Mouse (Mus musculus): ENCODE results near the gene Olfr458.

DNA sequence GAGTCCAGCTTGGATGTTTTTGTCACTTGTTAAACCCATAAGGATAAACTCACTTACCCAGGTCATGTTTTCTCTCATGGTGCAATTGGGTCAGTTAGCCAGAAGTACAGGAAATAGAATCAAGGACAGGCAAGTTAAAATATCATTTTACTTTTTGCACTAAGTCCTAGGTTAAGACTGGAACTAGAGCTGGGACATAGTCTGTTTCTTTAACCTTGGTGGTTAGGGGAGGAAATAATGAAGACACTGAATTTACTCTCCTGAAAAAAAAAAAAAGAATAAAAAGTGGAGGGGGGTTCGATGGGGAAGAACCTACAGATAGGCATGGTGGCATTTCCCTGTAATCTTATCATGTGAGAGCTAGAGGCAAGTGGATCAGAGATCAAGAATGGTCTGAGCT is 22.1 kb upstream of the Olfr458 start, which contains the start of gene Olfr456:
- no peak for TF ChIP-seq POLR2A (IDR thresholded peaks at IDR 0.05; ENCODE audit: low read depth, low read length)
- no peak for TF ChIP-seq CTCF (IDR thresholded peaks at IDR 0.05; ENCODE audit: extremely low read depth, insufficient read length, insufficient replicate concordance, low read depth, low read length)

Measured in small intestine, adult 2 months (tissue).